Mouse (Mus musculus): Measurements from ENCODE around the gene Aqp12. TPM values are rescaled to one million over a fixed set of nuclear protein-coding genes. Genes with fewer than 3 reads are reported as not detected.

Gene Aqp12
- polyA plus RNA-seq, 1 experiment from 2014 or later = not detected

- Histone ChIP-seq H3K9ac (replicated peaks; ENCODE audit: low read depth) (no peak overlapping the region), H3K9me3 (ENCODE audit: low read length) (no peaks in the 10 kb centered on the region), H3K4me3 (ENCODE audit: low read depth, low read length) (no peak overlapping the region), H3K36me3 (ENCODE audit: insufficient read depth, low read length) (no peaks in the 10 kb centered on the region), H3K27me3 (replicated peaks; ENCODE audit: insufficient read depth, low read length) (no peaks in the 10 kb centered on the region), H3K4me2 (replicated peaks; ENCODE audit: low read depth, low read length) (no peak overlapping the region), H3K4me1 (ENCODE audit: insufficient read depth, low read depth, low read length) (no peaks in the 10 kb centered on the region), H3K27ac (ENCODE audit: low read length) (no peak overlapping the region)
- no peak for ATAC-seq
- TF ChIP-seq CTCF (IDR thresholded peaks at IDR 0.05) = no peak
- no peak for TF ChIP-seq EP300 (IDR thresholded peaks at IDR 0.05)
- no peak for DNase-seq (ENCODE audit: low spot score)
- WGBS = 65% methylated on average over 7 of the region's 7 CpGs
These were observed 6.0 kb downstream of the Aqp12 start for GRCm38 (mm10) chr1:93012103-93012585.

DNA sequence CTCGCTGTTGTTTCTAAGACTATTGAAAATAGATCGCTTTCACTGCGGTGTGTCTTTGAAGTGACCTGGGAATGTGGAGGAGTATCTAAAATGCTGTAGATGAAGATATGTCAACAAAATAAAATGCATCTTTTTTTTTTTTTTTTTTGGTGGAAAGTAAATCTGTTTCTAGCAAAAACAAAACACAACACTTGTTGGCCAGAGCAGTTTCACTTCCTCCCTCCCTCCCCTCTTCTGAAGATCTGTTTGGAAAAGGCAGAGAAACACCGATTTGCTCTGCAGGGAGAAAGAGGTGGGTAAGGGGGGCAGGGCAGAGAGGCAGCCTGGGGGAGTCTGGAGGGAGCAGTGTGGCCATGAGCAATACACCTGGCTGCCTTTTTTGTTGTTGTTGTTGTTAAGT lies 7.2 kb downstream of the Aqp12 start:
- no peak overlapping the region for H3K27ac ChIP-seq (ENCODE audit: low read length)
- ATAC-seq = no peak
- H3K9ac ChIP-seq (replicated peaks; ENCODE audit: low read depth) = no peak overlapping the region
- no peaks in the 10 kb centered on the region for H3K27me3 ChIP-seq (replicated peaks; ENCODE audit: insufficient read depth, low read length)
- H3K9me3 ChIP-seq (ENCODE audit: low read length) = no peaks in the 10 kb centered on the region
- H3K4me2 ChIP-seq (replicated peaks; ENCODE audit: low read depth, low read length) = no peak overlapping the region
- no peak overlapping the region for H3K4me3 ChIP-seq (ENCODE audit: low read depth, low read length)
- no peak for DNase-seq (ENCODE audit: low spot score)
- H3K36me3 ChIP-seq (ENCODE audit: insufficient read depth, low read length) = no peaks in the 10 kb centered on the region
- 70% methylated on average over 4 of the region's 4 CpGs for WGBS
- TF ChIP-seq EP300 (IDR thresholded peaks at IDR 0.05) (no peak), CTCF (IDR thresholded peaks at IDR 0.05) (no peak)
- H3K4me1 ChIP-seq (ENCODE audit: insufficient read depth, low read depth, low read length) = no peaks in the 10 kb centered on the region

- ATAC-seq = peak; percentile 78
These were observed 8.3 kb downstream of the Aqp12 start for GRCm38 (mm10) chr1:93014460-93014859.

DNA sequence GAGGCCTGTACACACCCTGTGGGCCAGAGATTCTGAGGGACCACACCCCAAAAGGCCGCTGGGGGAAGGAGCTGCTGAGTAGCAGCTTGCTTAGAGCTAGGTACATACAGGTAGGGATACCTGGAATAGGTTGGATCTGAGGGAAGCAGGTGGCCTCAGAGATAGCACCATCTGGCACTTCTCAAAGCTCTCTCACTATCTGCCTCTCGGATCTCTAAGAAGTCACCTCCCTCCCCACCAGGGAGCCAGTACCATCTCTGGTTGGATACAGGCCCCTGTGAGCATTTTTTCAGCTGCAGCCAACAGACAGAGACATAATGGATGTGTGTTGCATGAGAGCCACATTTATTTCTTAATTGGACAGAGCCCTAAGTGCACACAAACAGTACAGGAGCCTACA lies 9.0 kb downstream of the Aqp12 start:
- Histone ChIP-seq H3K9me3 (ENCODE audit: low read length) (no peaks in the 10 kb centered on the region), H3K4me2 (replicated peaks; ENCODE audit: low read depth, low read length) (no peak overlapping the region), H3K27me3 (replicated peaks; ENCODE audit: insufficient read depth, low read length) (no peaks in the 10 kb centered on the region), H3K27ac (ENCODE audit: low read length) (no peak overlapping the region), H3K4me3 (ENCODE audit: low read depth, low read length) (no peak overlapping the region), H3K9ac (replicated peaks; ENCODE audit: low read depth) (no peak overlapping the region), H3K36me3 (ENCODE audit: insufficient read depth, low read length) (no peaks in the 10 kb centered on the region), H3K4me1 (ENCODE audit: insufficient read depth, low read depth, low read length) (no peaks in the 10 kb centered on the region)
- ATAC-seq (no peak), DNase-seq (ENCODE audit: low spot score) (no peak)
- TF ChIP-seq EP300 (IDR thresholded peaks at IDR 0.05) = no peak
- no peak for TF ChIP-seq CTCF (IDR thresholded peaks at IDR 0.05)
- WGBS = 49% methylated on average over 2 of the region's 2 CpGs

More at GRCm38 (mm10) chr1:93014460-93014859, 8.3 kb downstream of the Aqp12 start:
- Histone ChIP-seq H3K9me3 (ENCODE audit: low read length) (no peaks in the 10 kb centered on the region), H3K4me1 (ENCODE audit: insufficient read depth, low read depth, low read length) (no peaks in the 10 kb centered on the region), H3K9ac (replicated peaks; ENCODE audit: low read depth) (no peak overlapping the region), H3K27me3 (replicated peaks; ENCODE audit: insufficient read depth, low read length) (no peaks in the 10 kb centered on the region), H3K4me3 (ENCODE audit: low read depth, low read length) (no peak overlapping the region), H3K36me3 (ENCODE audit: insufficient read depth, low read length) (no peaks in the 10 kb centered on the region), H3K27ac (ENCODE audit: low read length) (no peak overlapping the region), H3K4me2 (replicated peaks; ENCODE audit: low read depth, low read length) (no peak overlapping the region)
- DNase-seq (ENCODE audit: low spot score) = peak; percentile 67
- TF ChIP-seq EP300 (IDR thresholded peaks at IDR 0.05) = no peak
- TF ChIP-seq CTCF (IDR thresholded peaks at IDR 0.05) = peak; percentile 93

DNA sequence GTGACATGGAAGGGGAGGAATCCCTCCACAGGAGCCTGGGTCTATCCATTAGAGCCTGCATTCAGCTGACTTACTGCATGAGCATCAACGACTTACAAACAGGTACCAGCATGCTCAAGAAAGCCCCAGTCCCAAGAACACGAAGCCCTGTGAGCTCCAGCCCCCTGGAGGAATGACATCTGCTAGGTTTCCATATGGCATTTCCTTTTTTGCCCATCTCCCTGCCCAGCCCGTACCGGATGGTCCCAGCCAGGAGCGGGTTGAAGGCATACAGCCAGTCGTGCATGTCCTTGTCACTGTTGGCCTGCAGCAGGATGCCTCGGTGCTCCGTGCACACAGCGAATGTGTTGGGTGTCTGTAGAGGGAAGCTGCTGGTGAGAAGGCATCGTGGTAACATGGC lies 12.6 kb downstream of the Aqp12 start:
- Histone ChIP-seq H3K9me3 (ENCODE audit: low read length) (no peaks in the 10 kb centered on the region), H3K36me3 (ENCODE audit: insufficient read depth, low read length) (no peaks in the 10 kb centered on the region), H3K4me2 (replicated peaks; ENCODE audit: low read depth, low read length) (no peak overlapping the region), H3K27me3 (replicated peaks; ENCODE audit: insufficient read depth, low read length) (no peaks in the 10 kb centered on the region), H3K4me1 (ENCODE audit: insufficient read depth, low read depth, low read length) (no peaks in the 10 kb centered on the region), H3K4me3 (ENCODE audit: low read depth, low read length) (no peak overlapping the region), H3K27ac (ENCODE audit: low read length) (no peak overlapping the region), H3K9ac (replicated peaks; ENCODE audit: low read depth) (no peak overlapping the region)
- TF ChIP-seq EP300 (IDR thresholded peaks at IDR 0.05) (no peak), CTCF (IDR thresholded peaks at IDR 0.05) (no peak)
- ATAC-seq (no peak), DNase-seq (ENCODE audit: low spot score) (no peak)
- WGBS = 84% methylated on average over 10 of the region's 10 CpGs

DNA sequence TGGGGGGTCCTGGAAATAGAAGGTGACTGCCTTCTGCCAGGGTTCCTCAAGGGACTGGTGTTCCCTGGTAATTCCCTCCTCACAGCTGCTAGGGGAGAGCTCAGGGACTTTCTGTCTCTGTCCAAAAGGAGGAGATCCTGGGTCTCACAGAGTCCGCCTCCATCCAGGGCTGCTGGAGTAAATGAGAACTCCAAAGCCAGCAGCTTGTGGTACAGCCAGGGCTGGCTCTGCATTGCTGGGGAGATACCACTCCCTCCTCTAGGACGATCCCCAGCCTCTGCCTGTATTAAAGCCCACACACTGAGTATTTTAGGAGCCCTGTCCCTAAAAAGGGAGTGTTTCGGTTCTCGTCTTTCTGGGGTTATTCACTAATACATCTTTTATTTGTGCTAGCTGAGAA lies 14.5 kb downstream of the Aqp12 start:
- 77% methylated on average over 4 of the region's 4 CpGs for WGBS
- Histone ChIP-seq H3K4me1 (ENCODE audit: insufficient read depth, low read depth, low read length) (no peaks in the 10 kb centered on the region), H3K27me3 (replicated peaks; ENCODE audit: insufficient read depth, low read length) (no peaks in the 10 kb centered on the region), H3K27ac (ENCODE audit: low read length) (no peak overlapping the region), H3K9me3 (ENCODE audit: low read length) (no peaks in the 10 kb centered on the region), H3K9ac (replicated peaks; ENCODE audit: low read depth) (no peak overlapping the region), H3K36me3 (ENCODE audit: insufficient read depth, low read length) (no peaks in the 10 kb centered on the region), H3K4me3 (ENCODE audit: low read depth, low read length) (no peak overlapping the region), H3K4me2 (replicated peaks; ENCODE audit: low read depth, low read length) (no peak overlapping the region)
- no peak for ATAC-seq
- TF ChIP-seq EP300 (IDR thresholded peaks at IDR 0.05) (no peak), CTCF (IDR thresholded peaks at IDR 0.05) (no peak)
- no peak for DNase-seq (ENCODE audit: low spot score)

DNA sequence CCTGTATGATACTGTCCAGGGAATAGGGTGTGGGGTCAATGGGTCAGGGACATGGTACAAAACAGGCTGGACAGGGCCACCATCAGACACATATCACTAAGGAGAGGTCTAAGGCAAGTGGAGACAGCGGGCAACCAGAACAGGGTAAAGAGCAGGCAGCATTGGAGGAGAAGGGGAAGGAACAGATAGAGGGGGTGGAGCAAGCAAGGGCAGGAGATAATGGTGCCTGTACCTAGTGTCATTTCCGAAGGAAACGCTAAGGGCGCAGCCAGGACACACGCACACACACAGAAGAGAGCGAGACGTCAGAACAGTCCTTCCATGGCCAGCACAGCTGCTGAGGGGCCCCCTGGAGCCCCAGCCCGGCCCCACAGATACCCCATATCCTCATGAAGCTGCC lies 20.5 kb downstream of the Aqp12 start:
- no peaks in the 10 kb centered on the region for H3K27me3 ChIP-seq (replicated peaks; ENCODE audit: insufficient read depth, low read length)
- no peak overlapping the region for H3K9ac ChIP-seq (replicated peaks; ENCODE audit: low read depth)
- H3K4me1 ChIP-seq (ENCODE audit: insufficient read depth, low read depth, low read length) = no peaks in the 10 kb centered on the region
- H3K36me3 ChIP-seq (ENCODE audit: insufficient read depth, low read length) = no peaks in the 10 kb centered on the region
- no peak overlapping the region for H3K27ac ChIP-seq (ENCODE audit: low read length)
- no peak for DNase-seq (ENCODE audit: low spot score)
- ATAC-seq = no peak
- TF ChIP-seq CTCF (IDR thresholded peaks at IDR 0.05) = no peak
- no peak for TF ChIP-seq EP300 (IDR thresholded peaks at IDR 0.05)
- no peak overlapping the region for H3K4me3 ChIP-seq (ENCODE audit: low read depth, low read length)
- no peak overlapping the region for H3K4me2 ChIP-seq (replicated peaks; ENCODE audit: low read depth, low read length)
- no peaks in the 10 kb centered on the region for H3K9me3 ChIP-seq (ENCODE audit: low read length)
- 74% methylated on average over 8 of the region's 8 CpGs for WGBS

All from lung, postnatal 0 days (tissue).